Mouse (Mus musculus): Measurements from ENCODE around the gene Lpcat2b.

DNA sequence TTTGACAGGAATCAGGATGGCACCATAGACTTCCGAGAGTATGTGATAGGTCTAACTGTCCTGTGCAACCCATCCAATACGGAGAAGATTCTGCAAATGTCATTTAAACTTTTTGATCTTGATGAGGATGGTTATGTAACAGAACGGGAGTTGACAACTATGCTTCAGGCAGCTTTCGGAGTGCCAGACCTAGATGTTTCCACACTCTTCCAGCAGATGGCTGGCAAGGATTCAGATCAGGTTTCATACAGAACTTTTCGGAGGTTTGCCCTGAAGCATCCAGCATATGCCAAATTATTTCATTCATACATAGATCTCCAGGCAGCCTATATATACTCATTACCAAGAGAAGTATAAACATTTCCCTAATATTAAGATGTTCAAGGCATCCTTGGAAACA is 2.7 kb downstream of the Lpcat2b start:
- no peak for TF ChIP-seq POLR2A (IDR thresholded peaks at IDR 0.05; ENCODE audit: borderline replicate concordance, low read depth, low read length)
- TF ChIP-seq CTCF (IDR thresholded peaks at IDR 0.05; ENCODE audit: low read depth, low read length), result no peak

Data from bone marrow macrophage, adult 2 months (primary cell).